Mouse (Mus musculus): ENCODE results near the gene Acbd6. TPM values are rescaled to one million over a fixed set of nuclear protein-coding genes. Genes with fewer than 3 reads are reported as not detected.

Acbd6 gene
- polyA plus RNA-seq, 1 experiment from 2014 or later: 70.8 TPM

GRCm38 (mm10) chr1:155529120-155529963 lies 28.6 kb upstream of the Acbd6 start:
- Histone ChIP-seq H3K4me3 (no peak overlapping the region), H3K4me1 (0 out of 2 replicates have a peak, but pooled peaks cover 5% of the 10 kb centered on the region), H3K9ac (no peak overlapping the region), H3K27me3 (no peaks in the 10 kb centered on the region), H3K4me2 (no peak overlapping the region), H3K27ac (no peak overlapping the region), H3K36me3 (no peaks in the 10 kb centered on the region), H3K9me3 (no peaks in the 10 kb centered on the region)
- WGBS: 70% methylated on average over 19 of the region's 19 CpGs
- no peak for ATAC-seq (ENCODE audit: borderline replicate concordance, extremely low read depth, low FRiP score, low TSS enrichment)

- H3K4me1 ChIP-seq: 0 out of 2 replicates have a peak, but pooled peaks cover 5% of the 10 kb centered on the region
- no peak overlapping the region for H3K9ac ChIP-seq
- no peak overlapping the region for H3K4me2 ChIP-seq
- no peak overlapping the region for H3K27ac ChIP-seq
- ATAC-seq (ENCODE audit: borderline replicate concordance, extremely low read depth, low FRiP score, low TSS enrichment): no peak
- H3K27me3 ChIP-seq: no peaks in the 10 kb centered on the region
- H3K36me3 ChIP-seq: no peaks in the 10 kb centered on the region
- H3K9me3 ChIP-seq: no peaks in the 10 kb centered on the region
- no peak overlapping the region for H3K4me3 ChIP-seq
- WGBS: 64% methylated on average over 21 of the region's 21 CpGs
These were observed 27.1 kb upstream of the Acbd6 start for GRCm38 (mm10) chr1:155530561-155531457.

GRCm38 (mm10) chr1:155532396-155532795 lies 25.5 kb upstream of the Acbd6 start:
- no peaks in the 10 kb centered on the region for H3K36me3 ChIP-seq
- no peak overlapping the region for H3K27ac ChIP-seq
- 0 out of 2 replicates have a peak, but pooled peaks cover 5% of the 10 kb centered on the region for H3K4me1 ChIP-seq
- H3K4me3 ChIP-seq: no peak overlapping the region
- WGBS: 84% methylated on average over 5 of the region's 5 CpGs
- no peak overlapping the region for H3K4me2 ChIP-seq
- H3K9ac ChIP-seq: no peak overlapping the region
- no peak for ATAC-seq (ENCODE audit: borderline replicate concordance, extremely low read depth, low FRiP score, low TSS enrichment)
- no peaks in the 10 kb centered on the region for H3K27me3 ChIP-seq
- no peaks in the 10 kb centered on the region for H3K9me3 ChIP-seq

- Histone ChIP-seq H3K9ac (no peak overlapping the region), H3K36me3 (no peaks in the 10 kb centered on the region), H3K4me2 (no peak overlapping the region), H3K27ac (no peak overlapping the region), H3K4me1 (0 out of 2 replicates have a peak, but pooled peaks cover under 1% of the 10 kb centered on the region), H3K27me3 (no peaks in the 10 kb centered on the region), H3K4me3 (no peak overlapping the region), H3K9me3 (no peaks in the 10 kb centered on the region)
- 41% methylated on average over 9 of the region's 9 CpGs for WGBS
- ATAC-seq (ENCODE audit: borderline replicate concordance, extremely low read depth, low FRiP score, low TSS enrichment): no peak
These were observed 24.9 kb upstream of the Acbd6 start for GRCm38 (mm10) chr1:155532833-155533688.

GRCm38 (mm10) chr1:155533689-155533965 lies 24.3 kb upstream of the Acbd6 start:
- WGBS: 62% methylated on average over 3 of the region's 3 CpGs
- ATAC-seq (ENCODE audit: borderline replicate concordance, extremely low read depth, low FRiP score, low TSS enrichment): no peak

GRCm38 (mm10) chr1:155537005-155537642 lies 20.8 kb upstream of the Acbd6 start:
- Histone ChIP-seq H3K9ac (no peak overlapping the region), H3K36me3 (no peaks in the 10 kb centered on the region), H3K4me2 (no peak overlapping the region), H3K9me3 (no peaks in the 10 kb centered on the region), H3K27ac (no peak overlapping the region), H3K4me1 (no peaks in the 10 kb centered on the region), H3K27me3 (no peaks in the 10 kb centered on the region), H3K4me3 (no peak overlapping the region)
- 1% methylated on average over 2 of the region's 2 CpGs for WGBS
- no peak for ATAC-seq (ENCODE audit: borderline replicate concordance, extremely low read depth, low FRiP score, low TSS enrichment)

More at GRCm38 (mm10) chr1:155533689-155533965, 24.3 kb upstream of the Acbd6 start:
- Histone ChIP-seq H3K4me1 (no peaks in the 10 kb centered on the region), H3K36me3 (no peaks in the 10 kb centered on the region), H3K4me3 (no peak overlapping the region), H3K9ac (no peak overlapping the region), H3K27me3 (no peaks in the 10 kb centered on the region), H3K9me3 (no peaks in the 10 kb centered on the region), H3K27ac (no peak overlapping the region), H3K4me2 (no peak overlapping the region)

- ATAC-seq (ENCODE audit: borderline replicate concordance, extremely low read depth, low FRiP score, low TSS enrichment): no peak
- Histone ChIP-seq H3K9ac (no peak overlapping the region), H3K27ac (no peak overlapping the region), H3K4me1 (no peaks in the 10 kb centered on the region), H3K36me3 (no peaks in the 10 kb centered on the region), H3K27me3 (no peaks in the 10 kb centered on the region), H3K4me3 (no peak overlapping the region), H3K4me2 (no peak overlapping the region), H3K9me3 (no peaks in the 10 kb centered on the region)
- WGBS: 64% methylated on average over 7 of the region's 7 CpGs
These were observed 19.9 kb upstream of the Acbd6 start for GRCm38 (mm10) chr1:155538006-155538405.

- Histone ChIP-seq H3K27me3 (no peaks in the 10 kb centered on the region), H3K27ac (peak overlapping the region; percentile 74), H3K9ac (peak overlapping the region; percentile 94), H3K9me3 (no peaks in the 10 kb centered on the region), H3K4me3 (peak overlapping the region; percentile 99), H3K4me1 (peaks cover 9% of the 10 kb centered on the region; the same call in 1 of the 2 replicates), H3K4me2 (peak overlapping the region; percentile 87), H3K36me3 (no peaks in the 10 kb centered on the region)
- WGBS: 28% methylated on average over 9 of the region's 9 CpGs
- ATAC-seq (ENCODE audit: borderline replicate concordance, extremely low read depth, low FRiP score, low TSS enrichment): peak; percentile 58; the same call in 1 of the 2 replicates
These were observed 293 bp upstream of the Acbd6 start for GRCm38 (mm10) chr1:155557642-155558011.

GRCm38 (mm10) chr1:155560021-155560420 lies 2.1 kb downstream of the Acbd6 start:
- Histone ChIP-seq H3K9ac (no peak overlapping the region), H3K27me3 (no peaks in the 10 kb centered on the region), H3K4me1 (peaks cover 9% of the 10 kb centered on the region; the same call in 1 of the 2 replicates), H3K9me3 (no peaks in the 10 kb centered on the region), H3K36me3 (peaks cover under 1% of the 10 kb centered on the region; the same call in 1 of the 2 replicates), H3K27ac (no peak overlapping the region), H3K4me2 (peak overlapping the region; percentile 87), H3K4me3 (no peak overlapping the region)
- no peak for ATAC-seq (ENCODE audit: borderline replicate concordance, extremely low read depth, low FRiP score, low TSS enrichment)
- 79% methylated on average over 4 of the region's 4 CpGs for WGBS

GRCm38 (mm10) chr1:155560678-155561077 lies 2.8 kb downstream of the Acbd6 start:
- WGBS: 60% methylated on average over 2 of the region's 2 CpGs
- no peak overlapping the region for H3K27ac ChIP-seq
- ATAC-seq (ENCODE audit: borderline replicate concordance, extremely low read depth, low FRiP score, low TSS enrichment): no peak
- peaks cover 9% of the 10 kb centered on the region; the same call in 1 of the 2 replicates for H3K4me1 ChIP-seq
- no peaks in the 10 kb centered on the region for H3K9me3 ChIP-seq
- peaks cover 7% of the 10 kb centered on the region for H3K36me3 ChIP-seq
- no peaks in the 10 kb centered on the region for H3K27me3 ChIP-seq
- H3K4me2 ChIP-seq: no peak overlapping the region
- H3K4me3 ChIP-seq: no peak overlapping the region
- no peak overlapping the region for H3K9ac ChIP-seq

GRCm38 (mm10) chr1:155562206-155562605 lies 4.3 kb downstream of the Acbd6 start:
- WGBS: 52% methylated on average over 6 of the region's 6 CpGs
- Histone ChIP-seq H3K9ac (no peak overlapping the region), H3K4me3 (no peak overlapping the region), H3K36me3 (peaks cover 15% of the 10 kb centered on the region), H3K4me1 (peaks cover 9% of the 10 kb centered on the region; the same call in 1 of the 2 replicates), H3K27ac (no peak overlapping the region), H3K27me3 (no peaks in the 10 kb centered on the region), H3K9me3 (no peaks in the 10 kb centered on the region), H3K4me2 (no peak overlapping the region)
- ATAC-seq (ENCODE audit: borderline replicate concordance, extremely low read depth, low FRiP score, low TSS enrichment): no peak

Measured in lung, embryonic 15.5 days (tissue).